Mouse (Mus musculus) G1E (cell line): ENCODE data around the gene Cntn2.

ENCODE experiments used
- CTCF ChIP-seq: IDR thresholded peaks from 2 replicates; pipeline ENCODE4 v1.5.1; 2012; ENCODE audit warnings: low read depth, low read length, inconsistent platforms, mixed read lengths
- POLR2AphosphoS5 ChIP-seq: IDR thresholded peaks from 2 replicates; pipeline ENCODE4 v1.6.1; 2012; ENCODE audit warnings: low read depth, low read length, inconsistent platforms; ENCODE audit not compliant: insufficient replicate concordance
- TAL1 ChIP-seq: conservative IDR thresholded peaks from 2 replicates; pipeline ENCODE4 v1.6.1; 2012; ENCODE audit warnings: low read depth, low read length, inconsistent platforms, mixed read lengths

DNA sequence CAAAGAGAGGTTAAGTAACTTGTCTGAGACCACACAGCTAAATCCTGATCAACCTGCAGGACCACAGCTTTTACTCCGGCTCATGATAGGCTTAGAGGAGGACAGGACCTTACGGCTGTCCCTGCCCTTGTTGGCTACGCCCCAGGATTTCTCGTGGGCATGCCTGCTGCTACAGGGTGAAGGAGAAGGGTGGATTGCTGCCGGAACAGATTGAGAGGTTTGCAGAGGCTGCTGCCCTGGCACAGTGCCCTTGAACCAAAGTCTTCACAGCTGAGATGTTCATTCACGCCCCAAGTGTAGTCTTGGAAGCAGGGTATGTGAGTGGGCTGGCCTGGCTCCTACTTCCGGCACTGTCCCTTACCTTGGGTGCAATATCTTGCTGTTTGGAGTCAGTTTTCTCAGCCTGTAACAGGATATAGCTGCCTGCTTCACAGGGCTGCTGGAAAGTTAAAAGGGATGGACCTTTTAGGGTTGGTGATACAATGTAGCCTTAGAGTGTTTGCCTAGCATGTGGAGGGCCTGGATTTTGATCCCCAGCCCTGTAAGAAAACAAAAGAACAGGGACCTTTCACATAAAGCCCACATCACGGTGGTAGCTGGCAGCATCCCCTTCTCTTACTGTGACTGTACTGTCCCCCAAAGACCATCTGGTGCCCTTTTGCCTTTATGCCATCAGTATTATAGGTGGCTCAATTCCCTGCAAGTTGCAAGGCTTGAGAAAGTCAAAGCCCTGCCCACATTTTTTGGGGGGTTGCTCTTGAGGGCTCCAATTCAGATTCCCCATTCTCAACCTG, 18.0 kb upstream of the Cntn2 start:
- TF ChIP-seq CTCF: no peak
- no peak for TF ChIP-seq POLR2AphosphoS5
- no peak for TF ChIP-seq TAL1
